In genomic region chr17:71693780-71694179, GRCm38 (mm10) we compare ENCODE assay signal across 10 mouse cellular contexts. TPM values are rescaled to one million over a fixed set of nuclear protein-coding genes. Genes with fewer than 3 reads are reported as not detected.
A peak's percentile ranks its signal among the peaks of the same experiment; 100 is the strongest.
DNase-seq lines count a peak whose midpoint lies in the region; ATAC-seq and TF ChIP-seq lines count a peak whose summit lies in the region.
"Had no signal": no experiment of that assay in that cellular context is flagged by ENCODE, and none has a peak within 500 bp of the region (broad histone marks: within the 10 kb centered on the region; RNA-seq: fewer than 3 reads in every experiment).

No protein-coding gene starts in this region.

- peak; percentile 37 for DNase-seq in forebrain, embryonic 10.5 days (ENCODE audit: extremely low spot score, low spot score)
- DNase-seq in midbrain, embryonic 10.5 days (ENCODE audit: low spot score), result peak; percentile 49
- DNase-seq in midbrain, embryonic 14.5 days, result no peak
- peak; percentile 52 for DNase-seq in embryo, embryonic 10.5 days (ENCODE audit: low spot score)
- DNase-seq in gastrocnemius, adult 8-10 months (ENCODE audit: low spot score in 2 of 2), result no peak
- DNase-seq in frontal cortex, postnatal 25 days (ENCODE audit: low spot score in 2 of 2), result no peak

- H3K4me1 ChIP-seq in forebrain, embryonic 10.5 days, result peaks cover 33% of the 10 kb centered on the region
- peaks cover 13% of the 10 kb centered on the region for H3K4me1 ChIP-seq in forebrain, embryonic 13.5 days
- H3K4me1 ChIP-seq in midbrain, embryonic 10.5 days, result peaks cover 31% of the 10 kb centered on the region
- H3K4me1 ChIP-seq in midbrain, embryonic 14.5 days (ENCODE audit: control insufficient read depth, insufficient read depth, low read length), result peaks cover 7% of the 10 kb centered on the region; the same call in 1 of the 2 replicates
- H3K4me1 ChIP-seq in olfactory bulb, adult 2 months (ENCODE audit: control insufficient read depth, insufficient read depth, low read length), result peaks cover 51% of the 10 kb centered on the region

- ATAC-seq in forebrain, embryonic 13.5 days, result no peak
- no peak for ATAC-seq in midbrain, embryonic 14.5 days (ENCODE audit: low FRiP score, low TSS enrichment)
- ATAC-seq: midbrain, embryonic 16.5 days had no signal

- no peak overlapping the region for H3K4me3 ChIP-seq in forebrain, embryonic 10.5 days
- H3K4me3 ChIP-seq in forebrain, embryonic 13.5 days, result no peak overlapping the region
- H3K4me3 ChIP-seq in midbrain, embryonic 10.5 days, result no peak overlapping the region
- no peak overlapping the region for H3K4me3 ChIP-seq in midbrain, embryonic 14.5 days (replicated peaks; ENCODE audit: low read depth, low read length)
- H3K4me3 ChIP-seq in olfactory bulb, adult 2 months (ENCODE audit: insufficient read depth, low read depth, low read length), result no peak overlapping the region
- H3K4me3 ChIP-seq: embryonic facial prominence, embryonic 12.5 days had no signal

- 0 out of 2 replicates have a peak overlapping the region, but pooled peaks have one; percentile 25 for H3K27ac ChIP-seq in forebrain, embryonic 10.5 days
- no peak overlapping the region for H3K27ac ChIP-seq in forebrain, embryonic 13.5 days
- H3K27ac ChIP-seq in midbrain, embryonic 10.5 days (replicated peaks), result peak overlapping the region; percentile 52
- H3K27ac ChIP-seq in midbrain, embryonic 14.5 days (replicated peaks; ENCODE audit: low read depth, low read length), result no peak overlapping the region
- peak overlapping the region; percentile 84 for H3K27ac ChIP-seq in olfactory bulb, adult 2 months (ENCODE audit: insufficient read depth, low read depth, low read length)
- H3K27ac ChIP-seq: embryonic facial prominence, embryonic 12.5 days had no signal

- H3K4me2 ChIP-seq in forebrain, embryonic 13.5 days, result no peak overlapping the region
- no peak overlapping the region for H3K4me2 ChIP-seq in midbrain, embryonic 14.5 days (ENCODE audit: low read length)
- H3K4me2 ChIP-seq: embryonic facial prominence, embryonic 12.5 days had no signal

- H3K9me3 ChIP-seq in forebrain, embryonic 10.5 days, result no peaks in the 10 kb centered on the region
- H3K9me3 ChIP-seq in forebrain, embryonic 13.5 days (replicated peaks), result no peaks in the 10 kb centered on the region
- H3K9me3 ChIP-seq in midbrain, embryonic 10.5 days (replicated peaks), result 0 out of 2 replicates have a peak, but pooled peaks cover under 1% of the 10 kb centered on the region
- H3K9me3 ChIP-seq in midbrain, embryonic 14.5 days (ENCODE audit: control insufficient read depth, low read length), result peaks cover 1% of the 10 kb centered on the region; the same call in 1 of the 2 replicates
- H3K9me3 ChIP-seq: embryonic facial prominence, embryonic 12.5 days had no signal

- no peak overlapping the region for H3K9ac ChIP-seq in forebrain, embryonic 13.5 days
- no peak overlapping the region for H3K9ac ChIP-seq in midbrain, embryonic 14.5 days (replicated peaks; ENCODE audit: low read length)
- H3K9ac ChIP-seq: embryonic facial prominence, embryonic 12.5 days had no signal

- TF ChIP-seq CTCF in olfactory bulb, adult 2 months (IDR thresholded peaks at IDR 0.05; ENCODE audit: insufficient read depth, low read depth, low read length), result no peak; the same call in 1 of the 2 replicates

- TF ChIP-seq POLR2A in olfactory bulb, adult 2 months (IDR thresholded peaks at IDR 0.05; ENCODE audit: insufficient read depth, low read depth, low read length), result no peak

- no peaks in the 10 kb centered on the region for H3K27me3 ChIP-seq in forebrain, embryonic 10.5 days (ENCODE audit: poor library complexity, severe bottlenecking)
- no peaks in the 10 kb centered on the region for H3K27me3 ChIP-seq in forebrain, embryonic 13.5 days
- no peaks in the 10 kb centered on the region for H3K27me3 ChIP-seq in midbrain, embryonic 10.5 days (ENCODE audit: low read depth, poor library complexity, severe bottlenecking)
- H3K27me3 ChIP-seq in midbrain, embryonic 14.5 days (ENCODE audit: control insufficient read depth, insufficient read depth, low read length), result no peaks in the 10 kb centered on the region
- H3K27me3 ChIP-seq: embryonic facial prominence, embryonic 12.5 days had no signal

- no peaks in the 10 kb centered on the region for H3K36me3 ChIP-seq in forebrain, embryonic 10.5 days (replicated peaks)
- H3K36me3 ChIP-seq in forebrain, embryonic 13.5 days (ENCODE audit: poor library complexity, severe bottlenecking), result no peaks in the 10 kb centered on the region
- no peaks in the 10 kb centered on the region for H3K36me3 ChIP-seq in midbrain, embryonic 10.5 days
- no peaks in the 10 kb centered on the region for H3K36me3 ChIP-seq in midbrain, embryonic 14.5 days (ENCODE audit: control insufficient read depth, insufficient read depth, low read length)
- H3K36me3 ChIP-seq: embryonic facial prominence, embryonic 12.5 days had no signal

- WGBS in forebrain, embryonic 10.5 days, result 46% methylated on average over 8 of the region's 8 CpGs
- 52% methylated on average over 8 of the region's 8 CpGs for WGBS in forebrain, embryonic 13.5 days
- WGBS in midbrain, embryonic 10.5 days, result 51% methylated on average over 8 of the region's 8 CpGs
- 56% methylated on average over 8 of the region's 8 CpGs for WGBS in midbrain, embryonic 14.5 days
- WGBS in olfactory bulb, adult 2 months, result 58% methylated on average over 8 of the region's 8 CpGs

RNA-seq across cellular contexts. Expression of gene Togaram2, which starts 20.7 kb away (rescaled TPM):
- not detected in 2 replicates for polyA plus RNA-seq in forebrain, embryonic 10.5 days (2016; fragmentation: Nextera tagmentation; extraction: Ambion mirVana)
- 0.22 and 0.52 TPM in 2 replicates for polyA plus RNA-seq in forebrain, embryonic 13.5 days (2015; fragmentation: Nextera tagmentation; extraction: Ambion mirVana)
- polyA plus RNA-seq in midbrain, embryonic 10.5 days (2016; fragmentation: Nextera tagmentation; extraction: Ambion mirVana), result not detected in 2 replicates
- 0.14 and 0.35 TPM in 2 replicates for polyA plus RNA-seq in midbrain, embryonic 14.5 days (2014; fragmentation: Nextera tagmentation; extraction: Ambion mirVana)
- polyA plus RNA-seq in olfactory bulb, adult 2 months (2012; ENCODE audit: insufficient read depth, insufficient read length, low replicate concordance, missing spikeins), result not detected in 2 replicates
- 1 to 10 TPM; 1.4 to 2.4 (median 2.1) TPM for total RNA-seq in gastrocnemius, adult 8-10 months (2022)
- polyA plus RNA-seq: embryonic facial prominence, embryonic 12.5 days had no signal

RNA-seq across cellular contexts. Expression of gene Pcare, which starts 58.9 kb away (rescaled TPM):
- polyA plus RNA-seq in forebrain, embryonic 10.5 days (2016; fragmentation: Nextera tagmentation; extraction: Ambion mirVana), result not detected in 2 replicates
- polyA plus RNA-seq in forebrain, embryonic 13.5 days (2015; fragmentation: Nextera tagmentation; extraction: Ambion mirVana), result not detected in 2 replicates
- not detected in 2 replicates for polyA plus RNA-seq in midbrain, embryonic 10.5 days (2016; fragmentation: Nextera tagmentation; extraction: Ambion mirVana)
- polyA plus RNA-seq in midbrain, embryonic 14.5 days (2014; fragmentation: Nextera tagmentation; extraction: Ambion mirVana), result not detected in 2 replicates
- polyA plus RNA-seq in olfactory bulb, adult 2 months (2012; ENCODE audit: insufficient read depth, insufficient read length, low replicate concordance, missing spikeins), result not detected in 2 replicates
- not detected for total RNA-seq in gastrocnemius, adult 8-10 months (2022)
- polyA plus RNA-seq: embryonic facial prominence, embryonic 12.5 days; midbrain, embryonic 16.5 days had no signal

Comparison
In these comparisons a context has a peak if more than half of its experiments do, and no peak if none do; other contexts are left out.
1. DNase-seq: peak in forebrain, embryonic 10.5 days (single experiment), midbrain, embryonic 10.5 days (single experiment) and embryo, embryonic 10.5 days (single experiment); none in midbrain, embryonic 14.5 days (single experiment), gastrocnemius, adult 8-10 months (0 of 2) and frontal cortex, postnatal 25 days (0 of 2).
2. H3K27ac ChIP-seq: peak in forebrain, embryonic 10.5 days (single experiment), midbrain, embryonic 10.5 days (single experiment) and olfactory bulb, adult 2 months (single experiment); none in forebrain, embryonic 13.5 days (single experiment) and midbrain, embryonic 14.5 days (single experiment).